Comparison of ENCODE assay signal across 10 mouse cellular contexts in genomic region chr11:72945875-72946559, GRCm38 (mm10). TPM values are rescaled to one million over a fixed set of nuclear protein-coding genes. Genes with fewer than 3 reads are reported as not detected.
A peak's percentile ranks its signal among the peaks of the same experiment; 100 is the strongest.
DNase-seq lines count a peak whose midpoint lies in the region; ATAC-seq lines count a peak whose summit lies in the region.
"Had no signal": no experiment of that assay in that cellular context is flagged by ENCODE, and none has a peak within 500 bp of the region (broad histone marks: within the 10 kb centered on the region; RNA-seq: fewer than 3 reads in every experiment).

No protein-coding gene starts in this region.

- peak overlapping the region; percentile 32 for H3K4me2 ChIP-seq in liver, embryonic 12.5 days

- H3K9ac ChIP-seq in liver, embryonic 12.5 days: no peak overlapping the region

- peaks cover 41% of the 10 kb centered on the region for H3K4me1 ChIP-seq in heart, embryonic 10.5 days
- peaks cover 32% of the 10 kb centered on the region for H3K4me1 ChIP-seq in liver, embryonic 12.5 days

- H3K9me3 ChIP-seq in heart, embryonic 10.5 days: no peaks in the 10 kb centered on the region
- no peaks in the 10 kb centered on the region for H3K9me3 ChIP-seq in liver, embryonic 12.5 days (replicated peaks)

- H3K4me3 ChIP-seq in heart, embryonic 10.5 days: no peak overlapping the region
- no peak overlapping the region for H3K4me3 ChIP-seq in liver, embryonic 12.5 days

- ATAC-seq in liver, embryonic 12.5 days: peak; percentile 36; the same call in 1 of the 2 replicates
- peak; percentile 54 for ATAC-seq in megakaryocyte-erythroid progenitor cell, adult 5-6 weeks (replicated peaks; ENCODE audit: low FRiP score, low TSS enrichment, poor library complexity, severe bottlenecking)

- H3K27me3 ChIP-seq in heart, embryonic 10.5 days (ENCODE audit: insufficient read depth, poor library complexity, severe bottlenecking): peaks cover 20% of the 10 kb centered on the region; the same call in 1 of the 2 replicates
- H3K27me3 ChIP-seq in liver, embryonic 12.5 days (replicated peaks): peaks cover 6% of the 10 kb centered on the region; the same call in 1 of the 2 replicates

- WGBS in heart, embryonic 10.5 days: 35% methylated on average over 6 of the region's 6 CpGs
- WGBS in liver, embryonic 12.5 days (ENCODE audit: insufficient replicate concordance): 7% methylated on average over 6 of the region's 6 CpGs

- peak; percentile 97 for DNase-seq in heart, adult 11 months
- DNase-seq in heart, postnatal 25 days (ENCODE audit: low spot score): no peak
- DNase-seq in heart, embryonic 10.5 days (ENCODE audit: low spot score): no peak
- DNase-seq in right cerebral cortex, postnatal 25 days: no peak
- no peak for DNase-seq in retina, postnatal 1 day
- DNase-seq in ovary, postnatal 10 days (ENCODE audit: low spot score): no peak
- DNase-seq: midbrain, embryonic 14.5 days; spleen, adult 18-20 months had no signal

- intact Hi-C loops in heart, postnatal 25 days (cut with DNase I): no loop called here

- H3K27ac ChIP-seq in heart, embryonic 10.5 days: peak overlapping the region; percentile 75; the same call in 1 of the 2 replicates
- peak overlapping the region; percentile 42; the same call in 1 of the 2 replicates for H3K27ac ChIP-seq in liver, embryonic 12.5 days

- no peaks in the 10 kb centered on the region for H3K36me3 ChIP-seq in heart, embryonic 10.5 days
- H3K36me3 ChIP-seq in liver, embryonic 12.5 days: no peaks in the 10 kb centered on the region

RNA-seq across cellular contexts. Expression of gene Atp2a3, which starts 15.0 kb away (rescaled TPM):
- 10 to 100 TPM; 11.5 to 12.2 TPM for total RNA-seq in heart, postnatal 25 days (2021)
- 3.4 and 4.1 TPM in 2 replicates for polyA plus RNA-seq in heart, embryonic 10.5 days (2016; fragmentation: Nextera tagmentation; extraction: Ambion mirVana)
- 17.5 and 18.9 TPM in 2 replicates for polyA plus RNA-seq in liver, embryonic 12.5 days (2016; fragmentation: Nextera tagmentation; extraction: Ambion mirVana)
- total RNA-seq in megakaryocyte-erythroid progenitor cell, adult 5-6 weeks (2014; fragmentation: Nextera tagmentation): 16.4 and 28.3 TPM in 2 replicates
- 14.9 and 15.7 TPM in 2 replicates for total RNA-seq in megakaryocyte-erythroid progenitor cell, adult 5-6 weeks (2017)

RNA-seq across cellular contexts. Expression of gene P2rx1, which starts 52.9 kb away (rescaled TPM):
- under 1 TPM; 0.29 to 0.50 TPM for total RNA-seq in heart, postnatal 25 days (2021)
- polyA plus RNA-seq in heart, embryonic 10.5 days (2016; fragmentation: Nextera tagmentation; extraction: Ambion mirVana): 2.6 and 4.8 TPM in 2 replicates
- polyA plus RNA-seq in liver, embryonic 12.5 days (2016; fragmentation: Nextera tagmentation; extraction: Ambion mirVana): 12.7 and 15.0 TPM in 2 replicates
- total RNA-seq in megakaryocyte-erythroid progenitor cell, adult 5-6 weeks (2014; fragmentation: Nextera tagmentation): 1.8 and 3.1 TPM in 2 replicates
- total RNA-seq in megakaryocyte-erythroid progenitor cell, adult 5-6 weeks (2017): 2.2 TPM in 1 of 2 replicates, not detected in the other
